In genomic region chr1:21239911-21240898, GRCm38 (mm10) we compare ENCODE assay signal across 11 mouse cellular contexts. TPM values are rescaled to one million over a fixed set of nuclear protein-coding genes. Genes with fewer than 3 reads are reported as not detected.
DNase-seq lines count a peak whose midpoint lies in the region; ATAC-seq and TF ChIP-seq lines count a peak whose summit lies in the region.
"Had no signal": no experiment of that assay in that cellular context is flagged by ENCODE, and none has a peak within 500 bp of the region (broad histone marks: within the 10 kb centered on the region; RNA-seq: fewer than 3 reads in every experiment).

Gene Gsta3, plus strand, starts transcription at chr1:21240589.

- WGBS in liver, embryonic 13.5 days (ENCODE audit: insufficient replicate concordance), result 79% methylated on average over 8 of the region's 8 CpGs
- 45% methylated on average over 8 of the region's 8 CpGs for WGBS in bone marrow, adult 2 months
- WGBS in kidney, embryonic 14.5 days, result 77% methylated on average over 8 of the region's 8 CpGs
- 51% methylated on average over 8 of the region's 8 CpGs for WGBS in small intestine, adult 2 months

- H3K27ac ChIP-seq in liver, embryonic 13.5 days, result no peak within 1 kb of the TSS
- no peak within 1 kb of the TSS for H3K27ac ChIP-seq in bone marrow, adult 2 months (ENCODE audit: control insufficient read depth, insufficient read depth, low read depth, low read length, poor library complexity)
- H3K27ac ChIP-seq in kidney, embryonic 14.5 days (ENCODE audit: low read depth, low read length), result 0 out of 2 replicates have a peak within 1 kb of the TSS, but pooled peaks have one; percentile 24
- peak within 1 kb of the TSS; percentile 52 for H3K27ac ChIP-seq in small intestine, adult 2 months (ENCODE audit: insufficient read depth, low read depth, low read length)
- H3K27ac ChIP-seq: hindbrain, embryonic 12.5 days; limb, embryonic 15.5 days; neural tube, embryonic 12.5 days had no signal

- ATAC-seq in liver, embryonic 13.5 days (ENCODE audit: low read depth), result peak; percentile 60
- ATAC-seq in kidney, embryonic 14.5 days (ENCODE audit: low FRiP score, low TSS enrichment), result peak; percentile 82

- no peak for TF ChIP-seq CTCF in bone marrow, adult 2 months (IDR thresholded peaks at IDR 0.05; ENCODE audit: control insufficient read depth, insufficient read depth, low read length)
- TF ChIP-seq CTCF in small intestine, adult 2 months (IDR thresholded peaks at IDR 0.05; ENCODE audit: extremely low read depth, insufficient read length, insufficient replicate concordance, low read depth, low read length), result no peak

- H3K4me1 ChIP-seq in liver, embryonic 13.5 days (replicated peaks), result peaks cover 7% of the 10 kb centered on the region; the same call in 1 of the 2 replicates
- H3K4me1 ChIP-seq in bone marrow, adult 2 months (ENCODE audit: control insufficient read depth, insufficient read depth, low read length), result no peaks in the 10 kb centered on the region
- peaks cover 7% of the 10 kb centered on the region; the same call in 1 of the 2 replicates for H3K4me1 ChIP-seq in kidney, embryonic 14.5 days (ENCODE audit: control insufficient read depth, insufficient read depth, low read length)
- peaks cover 2% of the 10 kb centered on the region; the same call in 1 of the 2 replicates for H3K4me1 ChIP-seq in small intestine, adult 2 months (ENCODE audit: control insufficient read depth, insufficient read depth, insufficient read length, low read length)
- H3K4me1 ChIP-seq: hindbrain, embryonic 12.5 days; limb, embryonic 15.5 days; neural tube, embryonic 12.5 days had no signal

- DNase-seq in liver, embryonic 13.5 days, result no peak
- DNase-seq in liver, result no peak
- no peak for DNase-seq in frontal cortex, adult 2 months (ENCODE audit: extremely low spot score in 1 of 2, low spot score in 1 of 2)
- DNase-seq in gastrocnemius, postnatal 10 days, result no peak
- DNase-seq in left cerebral cortex, adult 11 months (ENCODE audit: low spot score), result no peak

- H3K9me3 ChIP-seq in liver, embryonic 13.5 days (replicated peaks), result no peaks in the 10 kb centered on the region
- no peaks in the 10 kb centered on the region for H3K9me3 ChIP-seq in kidney, embryonic 14.5 days (ENCODE audit: control insufficient read depth, low read length)
- H3K9me3 ChIP-seq: hindbrain, embryonic 12.5 days; limb, embryonic 15.5 days; neural tube, embryonic 12.5 days had no signal

- no peaks in the 10 kb centered on the region for H3K27me3 ChIP-seq in liver, embryonic 13.5 days
- H3K27me3 ChIP-seq in kidney, embryonic 14.5 days (ENCODE audit: control insufficient read depth, insufficient read depth, low read length), result no peaks in the 10 kb centered on the region
- H3K27me3 ChIP-seq in small intestine, adult 2 months (ENCODE audit: control insufficient read depth, insufficient read depth, low read length), result no peaks in the 10 kb centered on the region
- H3K27me3 ChIP-seq: hindbrain, embryonic 12.5 days; limb, embryonic 15.5 days; neural tube, embryonic 12.5 days had no signal

- H3K36me3 ChIP-seq in liver, embryonic 13.5 days, result no peaks in the 10 kb centered on the region
- no peaks in the 10 kb centered on the region for H3K36me3 ChIP-seq in kidney, embryonic 14.5 days (ENCODE audit: control insufficient read depth, insufficient read depth, low read length)
- no peaks in the 10 kb centered on the region for H3K36me3 ChIP-seq in small intestine, adult 2 months (ENCODE audit: control insufficient read depth, insufficient read depth, low read length)
- H3K36me3 ChIP-seq: hindbrain, embryonic 12.5 days; limb, embryonic 15.5 days; neural tube, embryonic 12.5 days had no signal

- TF ChIP-seq POLR2A in bone marrow, adult 2 months (IDR thresholded peaks at IDR 0.05; ENCODE audit: borderline replicate concordance, control insufficient read depth, low read depth, low read length), result no peak
- TF ChIP-seq POLR2A in small intestine, adult 2 months (IDR thresholded peaks at IDR 0.05; ENCODE audit: low read depth, low read length), result no peak

- peak within 1 kb of the TSS; percentile 28 for H3K4me2 ChIP-seq in liver, embryonic 13.5 days
- H3K4me2 ChIP-seq in kidney, embryonic 14.5 days (replicated peaks; ENCODE audit: low read depth, low read length), result no peak within 1 kb of the TSS
- H3K4me2 ChIP-seq: hindbrain, embryonic 12.5 days; limb, embryonic 15.5 days; neural tube, embryonic 12.5 days had no signal

- H3K4me3 ChIP-seq in liver, embryonic 13.5 days (replicated peaks), result 0 out of 2 replicates have a peak within 1 kb of the TSS, but pooled peaks have one; percentile 0
- no peak within 1 kb of the TSS for H3K4me3 ChIP-seq in bone marrow, adult 2 months (replicated peaks; ENCODE audit: control insufficient read depth, low read depth, low read length)
- H3K4me3 ChIP-seq in kidney, embryonic 14.5 days (ENCODE audit: low read length), result no peak within 1 kb of the TSS
- peak within 1 kb of the TSS; percentile 28; the same call in 1 of the 2 replicates for H3K4me3 ChIP-seq in small intestine, adult 2 months (ENCODE audit: low read depth, low read length)
- H3K4me3 ChIP-seq: hindbrain, embryonic 12.5 days; limb, embryonic 15.5 days; neural tube, embryonic 12.5 days had no signal

- no peak within 1 kb of the TSS for H3K9ac ChIP-seq in liver, embryonic 13.5 days
- no peak within 1 kb of the TSS for H3K9ac ChIP-seq in kidney, embryonic 14.5 days (ENCODE audit: low read depth, low read length)
- H3K9ac ChIP-seq: hindbrain, embryonic 12.5 days; limb, embryonic 15.5 days; neural tube, embryonic 12.5 days had no signal

RNA-seq across cellular contexts. Expression of gene Gsta3, which starts in this region (rescaled TPM):
- 24.0 and 27.3 TPM in 2 replicates for polyA plus RNA-seq in liver, embryonic 13.5 days (2015; fragmentation: Nextera tagmentation; extraction: Ambion mirVana)
- 2.9 and 11.5 TPM in 2 replicates for polyA plus RNA-seq in bone marrow, adult 2 months (2011; ENCODE audit: insufficient read depth, insufficient read length, low replicate concordance, missing spikeins)
- polyA plus RNA-seq in kidney, embryonic 14.5 days (2014; fragmentation: Nextera tagmentation; extraction: Ambion mirVana), result 9.3 and 10.7 TPM in 2 replicates
- 1.1 and 2.4 TPM in 2 replicates for polyA plus RNA-seq in small intestine, adult 2 months (2012; rRNA removed)
- polyA plus RNA-seq in frontal cortex, adult 2 months (2012; rRNA removed), result 2.5 and 2.6 TPM in 2 replicates
- under 1 TPM in 1 of 2 experiments, not detected in 1; 0.61 TPM for total RNA-seq in gastrocnemius, postnatal 10 days (2021)

Comparison
In these comparisons a context has a peak if more than half of its experiments do, and no peak if none do; other contexts are left out.
1. H3K27ac ChIP-seq: peak in kidney, embryonic 14.5 days (single experiment) and small intestine, adult 2 months (single experiment); none in liver, embryonic 13.5 days (single experiment) and bone marrow, adult 2 months (single experiment).
2. H3K4me3 ChIP-seq: peak in liver, embryonic 13.5 days (single experiment) and small intestine, adult 2 months (single experiment); none in bone marrow, adult 2 months (single experiment) and kidney, embryonic 14.5 days (single experiment).